Mouse (Mus musculus): ENCODE measurements around the gene Camta1. TPM values are rescaled to one million over a fixed set of nuclear protein-coding genes. Genes with fewer than 3 reads are reported as not detected.

Camta1 gene
- total RNA-seq, 2 experiments from 2014 or later = 40.1 to 77.9 TPM

DNA sequence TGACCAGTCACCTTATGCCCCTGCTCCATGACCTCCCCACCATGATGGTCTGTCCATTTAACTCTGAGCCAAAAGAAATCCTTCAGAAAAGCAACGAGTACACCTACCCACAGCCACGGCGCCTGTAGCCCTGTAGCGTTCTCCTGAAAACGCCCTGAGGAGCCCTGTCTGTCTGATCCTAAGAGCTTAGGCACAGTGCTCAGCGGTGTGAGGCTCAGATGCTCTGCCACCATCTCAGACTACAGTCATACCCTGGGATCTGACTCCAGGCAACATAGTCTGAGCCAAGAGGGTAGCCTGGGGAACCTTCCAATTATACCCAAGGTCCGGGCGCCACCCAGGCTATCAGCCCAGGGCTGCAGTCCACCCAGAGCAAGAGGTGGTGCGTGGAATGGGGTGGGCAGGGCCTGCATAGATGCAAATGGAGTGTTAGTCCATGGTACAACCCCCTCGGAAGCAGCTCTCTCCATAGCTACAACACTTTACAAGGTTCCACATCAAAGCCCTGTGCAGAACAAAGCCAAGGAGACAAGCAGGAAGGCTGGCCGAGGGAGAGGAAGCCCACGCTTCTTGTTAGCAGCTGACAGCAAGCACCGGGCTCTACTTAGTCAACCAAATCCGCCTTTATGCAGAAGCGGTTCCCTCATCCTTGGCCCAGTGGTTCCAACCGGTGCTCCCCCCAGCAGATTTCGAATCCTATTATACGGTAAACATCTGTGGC lies 323.1 kb downstream of the Camta1 start:
- ATAC-seq (replicated peaks; ENCODE audit: poor library complexity) = no peak

DNA sequence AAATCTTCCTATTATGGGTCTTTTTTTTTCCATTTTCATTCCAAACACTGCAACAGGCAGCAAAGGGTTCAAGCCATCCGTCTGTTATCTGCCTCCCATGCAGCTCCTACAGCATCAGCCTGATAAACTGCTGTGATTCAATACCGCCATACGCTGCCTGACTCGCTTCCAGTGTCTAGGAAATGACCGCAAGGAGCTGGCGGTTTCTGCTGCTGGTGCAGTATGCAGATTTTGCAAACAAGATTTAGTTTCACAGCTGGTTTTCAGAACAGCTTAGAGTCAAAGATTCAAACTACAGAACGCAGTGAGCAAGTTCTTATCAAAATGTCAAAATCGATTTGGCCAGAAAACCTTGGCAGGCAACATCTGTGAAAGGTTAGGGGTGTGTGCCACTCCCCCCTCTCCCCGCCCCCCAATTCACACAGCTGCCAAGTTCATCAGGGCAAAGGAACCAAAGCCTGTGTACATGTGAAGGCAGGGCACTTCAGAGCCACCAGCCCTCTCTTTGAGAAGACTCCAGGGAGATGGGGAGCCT lies 325.7 kb downstream of the Camta1 start:
- no peak for ATAC-seq (replicated peaks; ENCODE audit: poor library complexity)

DNA sequence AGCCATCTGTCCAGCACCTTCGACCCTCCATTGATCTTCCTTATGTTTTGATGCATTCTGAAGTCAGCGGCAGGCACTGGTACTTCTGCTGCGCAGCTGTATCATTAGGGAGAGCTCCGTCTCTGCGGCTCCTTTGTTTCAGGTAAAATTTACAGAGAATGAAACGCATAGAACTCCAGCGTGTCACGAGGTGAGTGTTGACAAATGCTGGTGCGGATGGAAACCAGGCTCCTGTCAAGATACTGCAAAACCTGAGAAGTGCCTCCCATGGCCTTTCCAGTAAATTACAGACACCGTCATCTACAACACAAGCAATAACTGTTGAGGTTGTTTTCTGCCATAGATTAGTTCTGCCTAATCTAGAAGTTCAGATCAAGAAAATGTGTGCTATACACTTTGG lies 328.2 kb downstream of the Camta1 start:
- no peak for ATAC-seq (replicated peaks; ENCODE audit: poor library complexity)

DNA sequence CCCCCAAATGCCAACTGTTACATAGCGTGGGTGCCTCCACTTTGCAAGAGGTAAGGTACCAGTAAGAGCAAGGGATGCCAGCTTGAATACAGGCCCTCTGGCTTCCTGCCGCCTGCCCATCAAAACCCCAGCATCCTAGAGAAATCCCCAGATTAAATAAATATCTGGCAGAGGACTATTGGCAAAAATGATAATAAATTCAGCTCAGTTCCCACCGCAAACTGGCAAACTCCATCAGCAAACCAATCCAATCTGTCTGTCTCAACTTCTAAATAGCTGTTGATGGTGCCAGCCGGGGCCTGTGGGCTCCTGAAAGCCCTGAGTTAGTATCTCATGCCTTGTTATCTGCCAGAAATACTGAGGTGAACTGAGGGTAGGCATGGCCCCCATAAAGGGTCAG lies 333.2 kb downstream of the Camta1 start:
- no peak for ATAC-seq (replicated peaks; ENCODE audit: poor library complexity)

DNA sequence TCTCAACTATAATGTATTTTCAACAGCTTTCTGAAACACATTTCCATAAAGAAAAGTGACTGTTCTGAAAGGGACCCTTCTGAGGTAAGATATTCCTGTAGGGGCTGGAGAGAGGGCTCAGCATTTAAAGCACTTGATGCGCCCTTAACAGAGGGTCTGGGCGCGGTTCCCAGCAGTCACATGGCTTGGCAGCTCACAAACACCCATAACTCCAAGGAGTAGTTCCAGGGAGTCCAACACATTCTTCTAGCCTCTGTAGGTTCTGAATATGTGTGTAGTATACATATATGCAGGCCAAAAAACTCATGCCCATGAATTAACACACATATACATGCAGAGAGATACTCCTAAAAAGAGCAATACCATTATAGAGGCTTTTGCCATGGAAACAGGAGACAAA lies 333.9 kb downstream of the Camta1 start:
- ATAC-seq (replicated peaks; ENCODE audit: poor library complexity) = no peak

DNA sequence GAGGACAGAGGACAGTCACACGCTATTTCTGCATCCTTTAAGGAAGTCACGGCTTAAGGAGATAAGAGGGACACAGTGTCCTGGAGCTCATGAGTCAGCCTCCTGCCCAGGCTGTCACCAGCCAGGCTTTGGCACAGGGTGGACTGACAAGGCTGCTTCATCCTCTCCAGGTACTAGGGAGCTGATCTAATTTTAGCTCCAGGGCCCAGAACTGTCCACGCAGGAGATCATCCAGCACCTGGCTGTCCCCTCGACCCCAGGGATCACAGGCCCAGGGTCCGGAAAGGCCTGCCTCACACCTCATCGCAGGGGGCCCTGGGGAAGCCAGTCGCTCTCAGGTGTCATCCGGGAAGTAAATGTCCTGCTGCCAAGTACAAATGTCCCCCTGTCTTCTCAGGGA lies 341.6 kb downstream of the Camta1 start:
- no peak for ATAC-seq (replicated peaks; ENCODE audit: poor library complexity)

DNA sequence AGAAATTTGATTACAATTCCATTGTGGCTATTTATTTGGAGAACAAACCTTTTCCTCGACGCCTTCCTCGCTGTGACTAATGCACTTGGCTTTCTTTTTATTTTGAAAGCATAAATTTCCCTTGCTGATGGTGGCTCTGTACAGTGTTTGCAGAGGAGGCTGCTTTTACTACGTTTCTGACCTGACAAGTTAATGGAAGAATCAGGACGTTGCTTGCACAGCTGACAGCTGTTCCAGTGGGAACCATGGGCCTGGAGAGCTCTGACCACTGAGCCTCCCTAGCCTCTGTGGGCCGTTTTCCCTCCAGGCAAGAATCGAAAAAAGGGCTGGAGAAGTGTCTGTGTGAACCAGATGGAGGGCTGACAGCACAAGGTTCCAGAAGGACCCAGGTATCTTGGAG lies 342.7 kb downstream of the Camta1 start:
- no peak for ATAC-seq (replicated peaks; ENCODE audit: poor library complexity)

DNA sequence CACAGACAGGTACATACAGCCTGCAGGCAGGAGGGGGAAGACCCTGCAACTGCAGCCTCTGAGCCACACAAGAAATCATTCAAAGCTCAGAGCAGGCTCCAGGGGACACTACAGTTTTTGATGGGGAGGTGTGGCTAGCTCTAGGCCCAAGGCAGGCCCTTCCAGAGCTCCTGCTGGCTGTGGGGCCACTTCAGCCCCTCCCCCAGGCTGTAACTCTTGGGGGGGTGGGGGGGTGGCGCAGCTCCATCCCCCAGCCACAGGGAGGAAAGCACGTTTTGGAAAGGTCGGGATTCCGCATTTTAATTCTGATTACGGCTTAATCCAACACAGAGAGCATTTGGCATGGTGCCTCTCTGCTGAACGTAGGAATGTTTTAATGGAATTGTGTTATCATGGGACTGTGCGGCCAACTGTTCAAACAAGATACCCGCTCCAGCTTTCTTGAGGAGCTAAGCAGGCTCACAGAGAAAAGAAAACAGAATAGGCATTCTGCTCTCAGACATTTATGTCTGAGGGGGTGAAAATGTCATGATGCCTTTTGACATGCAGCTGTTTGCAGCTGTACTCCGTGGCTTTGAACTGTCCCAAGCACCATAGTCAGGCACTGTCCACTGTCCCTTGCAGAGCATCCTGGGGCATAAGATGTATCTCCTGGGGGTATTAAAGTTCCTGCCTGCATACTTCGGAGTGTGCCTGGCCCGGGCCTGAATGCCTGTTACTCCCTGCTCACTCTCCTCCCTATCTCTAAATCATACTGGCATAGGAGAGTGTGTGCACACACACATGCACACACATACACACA lies 344.5 kb downstream of the Camta1 start:
- ATAC-seq (replicated peaks; ENCODE audit: poor library complexity) = no peak

DNA sequence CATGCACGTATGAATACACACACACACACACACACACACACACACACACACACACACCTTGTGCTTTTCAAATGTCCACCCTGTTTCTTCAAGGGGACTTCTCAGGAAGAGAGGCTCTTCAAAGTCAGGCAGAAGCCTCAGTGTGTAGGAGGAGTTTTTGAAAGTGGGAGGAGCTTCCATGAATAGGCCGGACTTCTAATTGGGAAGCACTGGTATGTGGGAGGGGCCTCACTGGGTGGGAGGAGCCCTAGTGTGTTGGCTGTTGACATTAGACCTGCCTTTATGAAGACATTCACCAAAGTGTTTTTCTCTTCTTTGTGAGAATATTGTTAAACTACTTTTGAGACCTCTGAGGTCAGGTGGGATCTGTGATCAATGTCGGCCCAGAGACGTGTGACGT lies 346.4 kb downstream of the Camta1 start:
- no peak for ATAC-seq (replicated peaks; ENCODE audit: poor library complexity)

DNA sequence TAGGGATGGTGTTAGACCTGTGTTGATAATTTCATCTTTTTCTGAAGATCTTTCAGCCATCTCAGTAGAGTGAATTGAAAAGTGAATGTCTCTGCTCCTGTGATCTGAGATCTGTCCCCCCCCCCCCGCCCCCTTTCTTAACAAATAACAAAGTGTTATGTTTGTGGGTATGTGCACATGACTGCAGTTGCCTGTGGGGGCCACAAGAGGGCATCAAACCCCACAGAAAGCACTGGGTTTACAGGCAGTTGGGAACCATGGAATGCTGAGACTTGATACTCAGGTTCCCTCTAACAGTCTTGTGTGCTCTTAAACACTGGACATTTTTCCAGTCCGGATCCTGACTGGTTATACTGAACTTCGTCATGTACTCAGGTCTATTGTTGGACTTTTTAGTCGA lies 350.6 kb downstream of the Camta1 start:
- ATAC-seq (replicated peaks; ENCODE audit: poor library complexity) = no peak

DNA sequence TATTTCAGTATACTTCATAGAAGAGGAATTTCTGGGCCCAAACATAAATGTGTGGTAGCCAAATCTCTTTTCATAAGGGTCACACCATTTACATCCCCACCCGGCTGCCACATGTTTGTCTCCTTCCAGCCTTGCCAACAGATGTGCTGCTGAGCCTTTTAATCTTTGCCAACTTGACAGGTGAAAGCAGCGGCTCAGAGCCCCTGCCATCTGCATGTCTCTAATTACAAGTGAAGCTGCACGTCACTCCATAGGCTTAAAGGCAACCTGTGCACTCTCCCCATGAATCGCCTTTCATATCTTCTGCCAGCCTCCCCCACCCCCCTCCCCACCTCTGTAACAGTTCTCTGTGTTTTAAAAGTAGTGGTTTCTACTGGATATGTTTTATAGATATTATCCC lies 351.3 kb downstream of the Camta1 start:
- no peak for ATAC-seq (replicated peaks; ENCODE audit: poor library complexity)

DNA sequence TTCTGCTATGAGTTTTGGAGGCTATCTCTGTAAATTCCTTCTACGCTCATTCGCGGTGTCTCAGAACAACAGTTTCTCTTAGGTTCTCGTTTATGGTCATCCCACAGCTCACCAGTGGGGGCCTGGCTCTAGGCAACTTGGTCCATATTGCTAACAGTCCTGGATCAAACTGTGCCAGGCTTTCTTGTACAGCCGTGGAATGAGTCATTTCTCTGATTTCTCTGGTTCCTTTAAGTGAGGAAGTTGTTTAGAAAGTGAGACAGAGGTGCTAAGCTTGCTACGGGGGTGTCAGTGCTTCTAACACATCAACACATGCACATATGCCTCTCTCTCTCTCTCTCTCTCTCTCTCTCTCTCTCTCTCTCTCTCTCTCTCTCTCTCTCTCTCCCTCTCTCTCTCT lies 355.0 kb downstream of the Camta1 start:
- no peak for ATAC-seq (replicated peaks; ENCODE audit: poor library complexity)

DNA sequence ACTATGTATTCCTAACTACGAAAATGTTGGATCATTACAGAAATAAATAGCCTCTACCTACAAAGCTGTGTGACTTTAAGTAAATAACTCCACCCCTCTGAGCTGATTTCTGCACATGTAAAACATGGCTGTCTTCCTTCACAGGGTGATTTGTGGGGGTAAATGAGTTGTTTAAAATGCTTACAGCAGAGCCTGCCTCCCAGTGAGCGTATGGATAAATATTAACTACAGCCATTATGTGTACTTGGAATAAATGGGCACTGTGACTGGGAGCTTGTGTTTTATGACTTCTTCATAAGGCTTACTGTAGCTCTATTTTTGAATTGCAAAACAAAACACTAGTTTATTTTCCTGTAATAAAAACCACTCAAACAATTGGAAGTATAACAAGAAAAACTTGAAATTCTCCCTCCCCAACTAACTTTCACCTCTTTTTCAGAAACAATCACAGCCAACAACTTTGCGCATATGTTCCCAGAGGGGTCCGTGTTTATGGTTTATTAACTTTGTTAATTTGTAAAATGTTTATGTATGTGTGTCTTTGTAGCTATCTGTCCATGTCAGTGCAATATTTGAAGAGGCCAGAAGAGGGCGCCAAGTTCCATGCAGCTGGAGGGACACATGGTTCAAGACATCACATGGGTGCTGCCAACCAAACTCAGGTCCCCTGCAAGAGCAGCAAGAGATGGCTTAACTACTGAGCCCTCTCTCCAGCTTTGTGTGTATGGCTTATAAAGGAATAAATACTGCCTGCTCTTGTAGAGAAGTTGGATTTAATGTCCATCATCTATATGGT lies 363.0 kb downstream of the Camta1 start:
- ATAC-seq (replicated peaks; ENCODE audit: poor library complexity) = no peak

DNA sequence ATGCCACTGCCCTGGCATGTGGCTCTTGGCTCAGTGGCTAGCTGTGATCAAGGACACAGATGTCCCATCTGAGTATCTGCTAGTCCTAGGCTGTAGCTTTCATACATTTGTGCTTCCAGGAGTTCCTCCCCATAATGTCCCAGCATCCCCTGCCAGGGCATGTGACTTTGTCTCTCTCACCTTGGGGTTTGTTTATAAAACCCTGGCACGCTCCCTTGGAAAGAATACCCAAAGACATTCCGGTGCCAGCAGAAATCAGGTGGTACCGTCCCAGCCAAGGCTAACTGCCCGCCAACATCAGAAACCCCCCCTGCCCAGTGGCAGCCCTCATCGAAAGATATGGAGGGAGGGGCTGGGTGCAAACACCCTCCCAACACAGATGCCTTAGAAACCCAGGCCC lies 365.1 kb downstream of the Camta1 start:
- no peak for ATAC-seq (replicated peaks; ENCODE audit: poor library complexity)

DNA sequence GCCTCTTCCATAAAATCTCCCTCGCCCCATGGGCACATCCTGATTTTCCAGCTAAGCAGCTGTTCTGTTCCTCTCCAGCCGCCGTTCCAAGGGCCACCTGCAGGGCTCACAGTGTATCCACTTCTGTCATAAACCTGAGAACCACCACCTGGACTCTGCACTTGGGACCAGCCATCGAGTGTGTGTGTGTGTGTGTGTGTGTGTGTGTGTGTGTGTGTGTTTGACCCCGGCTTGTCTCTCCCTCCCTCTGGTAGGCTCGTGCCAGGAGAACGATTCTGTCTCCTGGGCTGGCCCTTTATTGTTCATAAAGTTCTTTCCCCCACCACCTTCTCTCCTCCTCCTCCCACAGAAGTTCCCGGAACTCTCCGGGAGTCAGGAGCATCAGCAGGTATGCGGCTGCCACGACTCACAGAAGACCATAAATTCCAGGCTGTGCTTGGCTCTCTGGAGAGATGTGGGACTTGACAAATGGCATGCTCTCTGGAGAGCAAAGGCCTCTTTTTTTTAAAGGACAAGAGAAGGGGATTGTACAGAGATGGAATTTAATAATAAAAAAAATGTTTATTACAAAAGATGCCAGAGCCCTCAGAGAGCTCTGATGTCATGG lies 366.3 kb downstream of the Camta1 start:
- no peak for ATAC-seq (replicated peaks; ENCODE audit: poor library complexity)

DNA sequence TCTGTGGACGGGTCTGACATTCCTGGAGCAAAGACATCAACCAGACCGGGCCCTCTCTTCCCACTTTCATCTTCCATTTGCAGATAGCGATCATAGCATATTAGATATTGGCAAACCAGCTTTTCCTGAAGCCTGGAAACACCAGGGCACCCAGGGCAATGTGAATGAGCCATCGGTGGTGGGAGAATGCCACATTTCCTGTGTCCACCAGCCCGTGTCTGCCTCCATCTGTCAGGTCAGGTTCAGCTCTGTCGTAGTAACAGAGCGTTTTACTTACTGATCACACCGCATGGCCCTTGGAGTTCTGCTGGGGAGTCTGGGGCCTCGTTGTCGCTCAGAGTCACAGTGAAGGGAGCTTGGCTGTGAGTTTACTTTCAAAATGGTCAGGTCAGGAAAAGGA lies 368.9 kb downstream of the Camta1 start:
- ATAC-seq (replicated peaks; ENCODE audit: poor library complexity) = no peak

DNA sequence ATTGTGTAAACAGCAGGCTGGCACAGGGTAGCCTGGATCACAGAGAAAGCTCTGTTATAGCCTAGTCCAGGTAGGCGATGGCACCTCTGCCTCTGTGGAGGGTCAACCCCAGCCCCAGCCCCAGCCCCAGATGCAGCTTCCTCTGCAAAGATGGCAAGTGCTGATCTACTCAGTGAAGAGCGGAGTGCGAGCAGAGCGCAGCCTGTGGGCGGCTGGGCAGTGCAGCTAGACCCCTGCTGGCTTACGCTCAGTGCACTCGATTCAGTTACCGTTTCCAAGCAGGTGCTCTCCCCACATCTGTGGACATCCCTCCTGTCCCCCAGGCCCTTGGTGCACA lies 377.7 kb downstream of the Camta1 start:
- ATAC-seq (replicated peaks; ENCODE audit: poor library complexity) = no peak

DNA sequence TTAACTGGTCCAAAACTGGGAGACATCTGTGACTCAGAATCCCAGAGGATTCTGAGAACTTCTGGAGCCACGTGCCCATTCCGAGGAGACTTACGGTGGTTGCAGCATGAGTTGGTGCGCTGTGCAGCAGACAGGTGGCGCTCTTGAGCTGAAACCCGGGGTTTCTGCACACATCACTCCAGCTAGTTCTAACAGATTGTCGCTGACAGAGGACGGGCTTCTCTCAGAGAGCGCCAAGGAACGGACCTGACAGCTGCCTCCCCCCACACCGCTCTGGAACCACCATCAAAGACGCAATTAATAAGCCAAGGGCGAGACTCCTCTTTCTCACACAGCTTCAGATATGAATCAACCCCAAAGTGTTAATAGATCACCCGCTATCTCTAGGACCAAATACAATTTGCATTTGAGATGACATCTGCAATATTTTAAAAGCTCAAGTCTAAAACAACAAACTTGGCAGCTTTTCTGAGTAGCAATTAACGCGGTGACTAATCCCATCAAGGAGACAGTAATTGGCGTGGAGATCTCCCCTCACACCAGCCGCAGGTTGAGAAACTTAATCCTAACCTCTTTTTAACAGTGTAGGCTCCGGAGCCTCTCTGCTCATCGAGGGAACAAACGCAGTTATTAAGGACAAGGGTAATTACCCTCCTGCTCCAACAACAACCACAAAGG lies 378.2 kb downstream of the Camta1 start:
- peak; percentile 66 for ATAC-seq (replicated peaks; ENCODE audit: poor library complexity)

DNA sequence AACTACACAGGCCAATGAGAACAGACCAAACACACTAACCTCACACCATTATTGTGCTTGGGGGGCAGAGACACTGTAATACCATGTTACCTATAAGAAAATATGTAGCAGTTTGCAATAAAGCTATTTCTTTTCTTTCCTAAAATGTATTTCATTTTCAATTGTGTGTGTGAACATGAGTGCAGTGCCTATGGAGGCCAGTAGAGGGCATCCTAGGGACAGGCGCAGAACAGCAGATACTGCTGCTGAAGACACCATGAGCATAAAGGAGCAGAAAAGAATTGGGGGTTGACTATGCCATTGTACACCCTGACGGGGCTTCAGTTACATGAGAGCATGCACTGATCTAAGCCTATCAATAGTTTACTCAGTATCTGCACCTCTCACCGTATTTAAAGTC lies 380.7 kb downstream of the Camta1 start:
- no peak for ATAC-seq (replicated peaks; ENCODE audit: poor library complexity)

DNA sequence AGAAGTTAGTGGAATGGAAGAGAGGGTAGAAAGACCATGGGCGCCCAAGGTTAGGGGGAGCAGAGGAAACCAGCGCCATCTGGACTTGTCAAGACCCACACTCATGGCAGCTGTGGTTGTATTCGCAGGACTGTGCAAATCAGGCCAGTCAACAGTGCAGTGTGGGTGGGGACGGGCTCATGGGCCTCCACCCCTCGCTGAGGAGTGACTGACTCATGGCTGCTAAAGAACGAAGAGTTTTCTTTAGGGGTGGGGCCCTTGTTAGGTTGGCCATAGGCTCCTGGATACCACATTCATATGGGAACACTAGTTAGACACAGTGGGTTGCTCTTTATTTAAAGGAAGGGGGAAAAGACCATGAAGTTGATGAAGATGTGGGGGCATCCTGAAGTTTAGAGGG lies 383.7 kb downstream of the Camta1 start:
- ATAC-seq (replicated peaks; ENCODE audit: poor library complexity) = no peak

Measured in megakaryocyte progenitor cell, adult 5-6 weeks (primary cell).